Mouse (Mus musculus) forebrain, embryonic 15.5 days (tissue): ENCODE results near the gene Elk4. TPM values are rescaled to one million over a fixed set of nuclear protein-coding genes. Genes with fewer than 3 reads are reported as not detected.

ENCODE experiments used
- ATAC-seq: fragments of 200-750 bp; cut with Nextera tagmentation; replicated peaks from 2 replicates; pipeline ENCODE4 v1.8.0; 2017; ENCODE audit warnings: mild to moderate bottlenecking, moderate TSS enrichment, moderate library complexity
- H3K27ac ChIP-seq: fragments of 300-500 bp; sonication (generic); replicated peaks from 2 replicates; pipeline ENCODE4 v1.5.1; 2015; ENCODE audit warnings: mild to moderate bottlenecking, inconsistent platforms
- H3K27me3 ChIP-seq: fragments of 300-500 bp; sonication (generic); 2 replicates; pipeline ENCODE4 v1.6.1; 2015; ENCODE audit warnings: inconsistent platforms
- H3K36me3 ChIP-seq: fragments of 300-500 bp; sonication (generic); 2 replicates; pipeline ENCODE4 v1.6.1; 2015; ENCODE audit warnings: mild to moderate bottlenecking, inconsistent platforms
- H3K4me1 ChIP-seq: fragments of 300-500 bp; sonication (generic); 2 replicates; pipeline ENCODE4 v1.6.1; 2015; ENCODE audit warnings: inconsistent platforms
- H3K4me2 ChIP-seq: fragments of 300-500 bp; sonication (generic); replicated peaks from 2 replicates; pipeline ENCODE4 v1.6.1; 2015; ENCODE audit warnings: mild to moderate bottlenecking, inconsistent platforms
- H3K4me3 ChIP-seq: fragments of 300-500 bp; sonication (generic); 2 replicates; pipeline ENCODE4 v1.5.1; 2015; ENCODE audit warnings: mild to moderate bottlenecking, inconsistent platforms
- H3K9ac ChIP-seq: fragments of 300-500 bp; sonication (generic); replicated peaks from 2 replicates; pipeline ENCODE4 v1.6.1; 2015; ENCODE audit warnings: mild to moderate bottlenecking, inconsistent platforms
- H3K9me3 ChIP-seq: fragments of 300-500 bp; sonication (generic); 2 replicates; pipeline ENCODE4 v1.6.1; 2016; ENCODE audit warnings: inconsistent platforms
- WGBS: fragments of 180-500 bp; shearing (Covaris S2); methylation state at CpG from one replicate; pipeline ENCODE4 v1.1.7; 2015; ENCODE audit warnings: mixed read lengths; 5-methylcytosine and 5-hydroxymethylcytosine counted together
- polyA plus RNA-seq: library from polyadenylated mRNA; unstranded; fragments of >200 nt; fragmentation: Nextera tagmentation; extraction: Ambion mirVana; gene quantifications from 2 replicates; pipeline ENCODE4 v1.2.1, GENCODE M21; 2015

The Elk4 gene
- polyA plus RNA-seq, 1 experiment from 2014 or later = 14.6 TPM

DNA sequence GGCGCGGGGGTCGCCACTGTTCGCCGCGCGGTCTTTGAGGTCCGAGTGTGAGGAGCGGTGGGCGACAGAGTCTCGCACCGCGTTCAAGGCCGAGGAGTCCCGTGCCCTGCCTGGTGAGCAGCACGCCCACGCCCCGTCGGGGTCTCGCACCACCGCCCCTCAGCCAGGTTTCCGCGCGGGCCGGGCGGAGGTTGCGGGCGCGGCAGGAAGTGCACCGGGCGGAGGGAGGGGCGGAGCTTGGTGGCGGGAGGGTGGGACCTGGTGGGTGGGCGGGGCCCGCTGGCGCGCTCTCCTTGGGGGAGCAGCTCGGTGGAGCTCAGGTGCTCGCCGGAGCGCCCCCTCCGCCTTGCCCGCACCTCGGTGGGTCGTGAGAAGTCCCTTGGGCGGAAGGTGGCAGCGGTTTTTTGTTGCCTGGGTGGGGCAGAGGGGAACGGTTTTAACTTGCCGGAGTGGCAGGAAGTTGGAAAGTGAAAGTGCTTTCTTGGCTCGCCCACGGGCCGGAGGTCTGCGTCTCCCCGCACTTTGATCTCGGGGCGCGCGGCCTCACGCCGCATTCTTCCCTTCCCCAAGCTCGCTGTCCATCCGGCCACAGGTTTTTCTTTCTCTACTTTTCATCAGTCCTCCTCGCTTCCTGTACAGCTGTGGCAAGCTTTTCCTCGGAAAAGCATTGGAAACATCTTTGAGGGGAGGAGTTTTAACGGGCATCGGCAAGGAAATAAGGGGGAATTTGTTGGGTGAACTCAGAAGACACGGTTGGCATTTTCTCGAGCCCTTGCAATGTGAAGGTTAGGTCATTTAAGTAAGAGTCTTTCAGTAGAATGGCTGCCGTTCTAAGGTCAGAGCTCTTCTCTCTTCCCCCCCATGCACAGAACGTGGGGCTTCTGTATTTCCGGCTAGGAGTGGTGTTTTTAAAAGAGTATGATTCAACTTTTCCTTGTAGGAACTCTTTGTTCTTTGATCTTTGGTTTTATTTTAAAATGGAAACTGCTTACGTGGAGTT lies 721 bp downstream of the Elk4 start:
- no peaks in the 10 kb centered on the region for H3K36me3 ChIP-seq
- H3K9ac ChIP-seq = peak overlapping the region; percentile 90
- H3K4me1 ChIP-seq = peaks cover 23% of the 10 kb centered on the region
- peak; percentile 91 for ATAC-seq
- peak overlapping the region; percentile 97 for H3K27ac ChIP-seq
- H3K27me3 ChIP-seq = no peaks in the 10 kb centered on the region
- under 1% methylated on average over 60 of the region's 72 CpGs for WGBS
- H3K9me3 ChIP-seq = no peaks in the 10 kb centered on the region
- peak overlapping the region; percentile 78 for H3K4me3 ChIP-seq
- H3K4me2 ChIP-seq = peak overlapping the region; percentile 63

DNA sequence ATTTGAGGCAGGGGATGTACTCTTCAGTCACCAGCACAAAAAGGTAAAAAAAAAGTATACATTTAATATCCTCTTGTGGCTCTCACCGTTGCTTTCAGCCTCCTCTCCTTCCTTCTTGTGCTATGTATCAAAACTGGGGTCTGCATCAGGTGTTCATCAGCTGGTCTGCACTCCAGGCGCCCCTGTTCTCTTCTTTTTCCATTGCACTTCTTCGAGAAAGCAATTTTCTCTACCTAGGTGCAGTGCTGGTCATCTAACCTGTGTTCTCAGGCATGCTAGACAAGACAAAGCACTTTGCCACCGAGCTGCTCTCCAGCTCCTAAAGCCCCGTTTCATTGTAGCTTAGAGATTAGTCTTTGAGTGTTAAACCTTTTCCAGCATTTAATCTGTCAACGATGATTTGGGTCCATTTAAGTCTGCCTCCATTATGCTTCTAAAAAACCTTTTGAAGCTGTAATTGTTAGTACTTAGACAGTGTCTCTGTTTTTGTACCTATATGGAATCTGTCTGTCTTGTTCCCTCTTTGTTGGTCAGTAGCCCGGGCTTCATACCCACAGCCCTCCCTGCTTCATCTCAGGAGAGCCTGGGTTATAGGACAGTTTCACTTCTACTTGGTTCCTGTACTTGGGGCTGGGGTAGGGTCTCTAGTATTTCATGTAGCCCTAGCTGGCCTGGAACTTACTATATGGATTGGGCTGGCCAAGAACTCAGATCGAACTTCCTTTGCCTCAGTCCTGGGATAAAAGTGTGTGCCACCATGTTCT lies 1.7 kb downstream of the Elk4 start:
- Histone ChIP-seq H3K27ac (no peak overlapping the region), H3K9me3 (no peaks in the 10 kb centered on the region), H3K27me3 (no peaks in the 10 kb centered on the region), H3K4me3 (peak overlapping the region; percentile 78), H3K4me1 (peaks cover 23% of the 10 kb centered on the region), H3K36me3 (no peaks in the 10 kb centered on the region), H3K4me2 (peak overlapping the region; percentile 63), H3K9ac (peak overlapping the region; percentile 90; the same call in 1 of the 2 replicates)
- no peak for ATAC-seq
- WGBS = 29% methylated on average over 8 of the region's 8 CpGs

DNA sequence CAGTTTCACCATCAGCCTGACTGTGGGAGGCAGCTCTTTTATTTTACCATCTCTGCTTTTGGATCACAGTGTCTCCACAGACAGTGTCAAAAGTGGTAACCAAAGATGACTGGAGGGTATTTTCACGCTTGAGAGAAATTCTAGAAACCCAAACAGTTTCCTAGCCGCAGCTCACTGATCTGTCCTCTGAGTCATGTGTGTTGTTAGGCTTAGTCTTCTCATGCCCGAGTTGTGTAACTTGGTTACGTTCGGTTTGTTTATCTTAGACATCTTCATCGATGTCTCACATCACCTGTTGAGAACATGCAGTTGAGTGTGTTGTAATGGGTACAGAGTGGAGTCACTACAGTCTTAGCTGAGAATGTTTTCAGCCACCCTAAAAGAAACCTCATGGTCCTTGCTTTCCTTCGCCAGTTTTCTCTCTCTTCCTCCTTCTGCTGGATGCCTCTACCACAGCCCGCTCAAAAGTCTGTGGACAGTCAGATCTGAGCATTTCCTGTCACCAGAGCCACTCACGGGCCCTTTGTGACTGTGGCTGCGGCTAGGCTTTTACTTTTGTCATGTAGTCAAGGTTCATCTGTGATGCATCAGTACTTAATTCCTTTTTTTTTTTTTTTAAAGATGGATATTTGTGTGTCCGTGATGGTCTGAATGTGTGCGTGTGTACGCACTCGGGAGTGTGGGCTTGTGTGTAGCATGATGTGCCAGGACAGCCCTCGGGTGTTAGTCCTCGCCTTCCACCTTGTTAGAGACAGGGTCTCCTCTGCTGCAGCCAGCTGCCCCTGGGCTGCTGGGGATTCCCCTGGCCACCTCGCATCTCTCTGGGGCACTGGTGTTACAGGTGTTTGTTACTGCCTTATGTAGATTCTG lies 3.5 kb downstream of the Elk4 start:
- H3K27ac ChIP-seq = no peak overlapping the region
- no peak overlapping the region for H3K4me2 ChIP-seq
- ATAC-seq = no peak
- H3K9me3 ChIP-seq = no peaks in the 10 kb centered on the region
- no peak overlapping the region for H3K9ac ChIP-seq
- WGBS = 90% methylated on average over 17 of the region's 17 CpGs
- H3K27me3 ChIP-seq = no peaks in the 10 kb centered on the region
- no peak overlapping the region for H3K4me3 ChIP-seq
- H3K36me3 ChIP-seq = peaks cover 10% of the 10 kb centered on the region; the same call in 1 of the 2 replicates
- peaks cover 23% of the 10 kb centered on the region for H3K4me1 ChIP-seq

DNA sequence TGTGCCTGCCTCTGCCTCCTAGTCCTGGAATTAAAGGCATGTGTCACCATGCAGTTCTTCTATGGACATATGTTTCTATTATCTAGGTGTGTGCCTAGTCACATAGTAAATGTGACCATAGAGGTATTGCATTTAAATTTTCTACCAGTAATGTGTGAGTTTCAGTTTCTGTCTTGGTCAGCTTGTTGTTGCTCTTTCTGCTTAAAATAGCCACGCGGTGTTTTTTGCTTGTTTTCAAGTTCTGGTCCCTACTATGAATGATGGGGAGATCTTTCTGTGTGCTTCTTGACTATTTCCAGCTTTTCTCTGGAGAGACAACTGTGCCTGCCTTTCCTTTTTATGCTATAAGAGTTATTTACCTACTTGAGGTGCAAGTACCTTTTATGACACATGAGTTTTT lies 4.4 kb downstream of the Elk4 start:
- ATAC-seq = no peak
- no peaks in the 10 kb centered on the region for H3K9me3 ChIP-seq
- H3K27me3 ChIP-seq = no peaks in the 10 kb centered on the region
- no peak overlapping the region for H3K4me2 ChIP-seq
- no peak overlapping the region for H3K9ac ChIP-seq
- WGBS = 76% methylated on average over 2 of the region's 2 CpGs
- no peak overlapping the region for H3K27ac ChIP-seq
- H3K36me3 ChIP-seq = peaks cover 13% of the 10 kb centered on the region; the same call in 1 of the 2 replicates
- H3K4me3 ChIP-seq = no peak overlapping the region
- peaks cover 19% of the 10 kb centered on the region for H3K4me1 ChIP-seq

DNA sequence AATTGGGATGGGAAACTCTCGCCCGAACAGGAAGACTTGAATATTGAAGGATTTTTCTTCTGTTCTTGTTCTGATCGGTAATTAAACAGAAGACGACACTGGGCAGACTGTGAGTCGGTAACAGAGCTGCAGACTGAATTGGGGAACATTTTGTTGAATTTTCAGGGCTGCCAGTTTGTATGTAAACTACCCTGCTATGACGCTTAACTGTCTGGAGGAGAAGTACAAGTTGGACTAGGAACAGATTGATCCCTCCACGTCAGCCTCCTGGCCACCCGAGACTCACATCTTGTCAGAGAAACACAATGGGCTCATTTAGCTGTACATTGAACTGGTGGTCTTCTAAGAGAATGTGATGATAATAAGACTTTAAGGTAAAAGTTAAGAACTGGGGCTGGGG lies 5.5 kb downstream of the Elk4 start:
- no peaks in the 10 kb centered on the region for H3K9me3 ChIP-seq
- no peak overlapping the region for H3K27ac ChIP-seq
- peaks cover 17% of the 10 kb centered on the region for H3K4me1 ChIP-seq
- H3K4me2 ChIP-seq = no peak overlapping the region
- 77% methylated on average over 8 of the region's 8 CpGs for WGBS
- peaks cover 19% of the 10 kb centered on the region; the same call in 1 of the 2 replicates for H3K36me3 ChIP-seq
- no peak overlapping the region for H3K9ac ChIP-seq
- H3K27me3 ChIP-seq = no peaks in the 10 kb centered on the region
- no peak for ATAC-seq
- no peak overlapping the region for H3K4me3 ChIP-seq

DNA sequence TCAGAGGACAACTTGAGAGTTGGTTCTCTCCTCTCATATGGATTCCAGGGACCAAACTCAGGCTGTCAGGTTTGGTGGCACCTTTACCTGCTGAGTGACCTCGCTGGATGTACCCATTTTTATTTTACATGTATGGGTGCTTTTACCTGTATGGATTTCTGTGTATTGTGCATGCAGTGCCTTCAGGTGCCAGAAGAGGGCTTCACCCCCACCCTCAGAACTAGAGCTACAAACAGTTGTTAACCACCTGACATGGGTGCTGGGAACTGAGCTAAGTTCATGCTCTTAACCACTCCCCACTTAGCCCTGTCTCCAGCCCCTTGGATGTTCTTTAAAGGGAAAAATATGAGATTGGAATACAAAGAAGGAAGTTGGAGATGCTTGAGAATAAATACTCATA lies 7.4 kb downstream of the Elk4 start:
- Histone ChIP-seq H3K27ac (no peak overlapping the region), H3K4me2 (no peak overlapping the region), H3K4me1 (peaks cover 2% of the 10 kb centered on the region; the same call in 1 of the 2 replicates), H3K9ac (no peak overlapping the region), H3K4me3 (no peak overlapping the region), H3K27me3 (no peaks in the 10 kb centered on the region), H3K36me3 (peaks cover 37% of the 10 kb centered on the region), H3K9me3 (no peaks in the 10 kb centered on the region)
- ATAC-seq = no peak
- 98% methylated on average over 1 of the region's 1 CpGs for WGBS

DNA sequence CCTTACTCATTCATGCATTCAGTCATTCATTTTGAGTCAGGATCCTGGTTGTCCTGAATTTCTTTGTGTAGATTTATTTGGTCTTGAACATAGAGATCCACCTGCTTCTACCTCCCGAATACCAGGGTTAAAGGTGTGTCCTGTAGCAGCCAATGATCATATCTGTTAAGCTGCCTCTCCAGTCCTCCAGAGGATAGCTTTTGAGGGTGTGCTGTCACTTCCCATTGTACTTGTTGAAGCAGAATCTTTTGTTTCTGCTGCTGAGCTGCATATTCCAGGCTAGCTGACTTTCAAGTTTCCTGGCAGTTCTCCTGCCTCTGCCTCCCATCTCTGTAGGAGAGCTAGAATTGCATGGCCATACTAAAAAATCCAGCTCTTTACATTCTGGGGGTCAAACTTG lies 9.3 kb downstream of the Elk4 start:
- Histone ChIP-seq H3K36me3 (peaks cover 51% of the 10 kb centered on the region), H3K4me3 (no peak overlapping the region), H3K9me3 (no peaks in the 10 kb centered on the region), H3K9ac (no peak overlapping the region), H3K27ac (no peak overlapping the region), H3K27me3 (no peaks in the 10 kb centered on the region), H3K4me2 (no peak overlapping the region), H3K4me1 (no peaks in the 10 kb centered on the region)
- no peak for ATAC-seq
- WGBS = 90% methylated on average over 1 of the region's 1 CpGs

DNA sequence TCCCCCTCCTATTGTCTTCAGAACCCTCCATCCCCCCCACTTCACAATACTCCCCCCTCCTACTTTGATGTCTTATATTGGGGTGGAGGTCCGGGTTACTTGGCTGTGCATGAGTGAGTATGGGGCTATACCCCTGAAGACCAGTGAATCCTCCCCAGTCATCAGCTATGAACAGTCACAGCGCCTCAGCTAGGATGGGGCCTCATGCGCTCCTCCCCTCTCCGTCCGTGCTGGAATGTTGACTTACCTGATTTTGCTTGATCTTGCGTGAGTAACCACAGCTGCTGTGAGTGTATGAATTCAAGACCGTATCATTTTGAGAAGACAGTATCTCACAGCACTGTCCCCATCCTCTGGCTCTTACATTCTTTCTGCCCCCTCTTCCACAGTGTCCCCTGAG lies 12.5 kb downstream of the Elk4 start:
- H3K9ac ChIP-seq = no peak overlapping the region
- peaks cover 70% of the 10 kb centered on the region for H3K36me3 ChIP-seq
- no peak for ATAC-seq
- H3K27ac ChIP-seq = no peak overlapping the region
- H3K4me3 ChIP-seq = no peak overlapping the region
- no peaks in the 10 kb centered on the region for H3K27me3 ChIP-seq
- no peaks in the 10 kb centered on the region for H3K9me3 ChIP-seq
- H3K4me2 ChIP-seq = no peak overlapping the region
- H3K4me1 ChIP-seq = no peaks in the 10 kb centered on the region
- 92% methylated on average over 7 of the region's 7 CpGs for WGBS

DNA sequence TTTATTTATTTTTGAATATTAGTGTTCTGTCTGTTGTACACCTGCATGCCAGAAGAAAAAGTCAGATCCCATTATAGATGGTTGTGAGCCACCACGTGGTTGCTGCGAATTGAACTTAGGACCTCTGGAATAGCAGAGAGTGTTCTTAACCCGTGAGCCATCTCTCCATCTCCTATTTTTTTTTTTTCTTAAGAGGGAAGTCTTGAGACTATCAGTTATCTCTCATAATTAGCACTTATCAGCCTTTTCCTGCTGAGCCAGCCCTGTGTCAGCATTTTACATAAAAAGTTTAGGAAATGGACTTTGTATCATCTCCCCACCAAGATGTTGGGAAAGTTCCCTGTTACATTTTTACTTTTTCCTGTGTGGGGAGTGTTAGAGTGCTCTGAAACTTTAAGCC lies 14.7 kb downstream of the Elk4 start:
- 89% methylated on average over 3 of the region's 3 CpGs for WGBS
- Histone ChIP-seq H3K4me3 (no peak overlapping the region), H3K4me1 (no peaks in the 10 kb centered on the region), H3K4me2 (no peak overlapping the region), H3K9ac (no peak overlapping the region), H3K27ac (no peak overlapping the region), H3K9me3 (no peaks in the 10 kb centered on the region), H3K27me3 (no peaks in the 10 kb centered on the region), H3K36me3 (peaks cover 73% of the 10 kb centered on the region)
- ATAC-seq = no peak

DNA sequence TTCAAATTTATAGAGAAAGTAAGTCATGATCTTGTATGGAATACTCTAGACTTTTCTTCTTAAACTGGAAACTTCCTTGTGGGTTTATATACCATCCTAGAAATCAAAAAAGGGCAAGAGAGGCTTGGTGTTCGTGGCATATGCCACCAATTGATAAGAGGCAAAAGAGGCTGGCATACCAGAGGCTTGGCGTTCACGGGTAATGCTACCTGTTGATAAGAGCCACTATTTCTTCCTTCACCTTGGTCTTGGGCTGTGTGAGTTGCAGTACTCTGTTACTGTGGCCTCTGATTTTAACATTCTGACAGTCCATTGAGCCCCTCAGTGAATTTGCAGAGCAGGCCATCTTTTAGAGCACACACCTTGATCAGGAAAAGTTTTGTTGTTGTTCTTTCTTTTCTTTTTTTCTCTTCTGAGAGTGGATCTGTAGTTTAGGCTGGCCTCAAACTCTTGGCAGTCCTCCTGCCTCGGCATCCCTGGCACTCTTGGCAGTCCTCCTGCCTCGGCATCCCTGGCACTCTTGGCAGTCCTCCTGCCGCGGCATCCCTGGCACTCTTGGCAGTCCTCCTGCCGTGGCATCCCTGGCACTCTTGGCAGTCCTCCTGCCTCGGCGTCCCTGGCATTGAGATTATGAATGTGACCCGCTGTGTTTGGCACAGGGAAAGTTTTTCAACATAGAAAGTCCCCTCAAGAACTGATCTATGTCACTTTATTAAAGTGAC lies 19.7 kb downstream of the Elk4 start:
- Histone ChIP-seq H3K4me3 (no peak overlapping the region), H3K27me3 (no peaks in the 10 kb centered on the region), H3K4me2 (no peak overlapping the region), H3K36me3 (peaks cover 45% of the 10 kb centered on the region; the same call in 1 of the 2 replicates), H3K4me1 (no peaks in the 10 kb centered on the region), H3K9me3 (no peaks in the 10 kb centered on the region), H3K9ac (no peak overlapping the region), H3K27ac (no peak overlapping the region)
- WGBS = 74% methylated on average over 11 of the region's 11 CpGs
- ATAC-seq = no peak

DNA sequence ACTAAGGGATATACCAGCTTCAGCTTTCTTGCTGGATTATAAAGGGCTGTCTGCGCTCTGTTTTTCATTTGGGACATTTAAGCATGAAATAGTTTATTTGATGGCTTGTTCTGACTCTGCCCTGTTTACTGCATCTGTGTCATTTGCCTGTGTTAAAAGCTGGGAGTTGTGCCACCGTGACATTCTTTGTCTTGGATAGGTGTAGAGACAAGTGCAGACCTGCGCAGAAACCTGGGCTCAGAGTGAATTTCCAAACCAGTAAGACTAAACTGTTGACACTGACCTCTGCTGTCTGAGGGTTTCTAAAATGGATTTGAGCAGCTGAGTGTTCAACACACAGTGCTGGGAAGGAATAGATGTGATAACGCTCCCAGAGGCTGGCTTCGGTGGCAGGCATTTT lies 20.6 kb downstream of the Elk4 start:
- Histone ChIP-seq H3K4me3 (no peak overlapping the region), H3K4me1 (no peaks in the 10 kb centered on the region), H3K4me2 (no peak overlapping the region), H3K9ac (no peak overlapping the region), H3K27me3 (no peaks in the 10 kb centered on the region), H3K27ac (no peak overlapping the region), H3K36me3 (peaks cover 38% of the 10 kb centered on the region; the same call in 1 of the 2 replicates), H3K9me3 (no peaks in the 10 kb centered on the region)
- WGBS = 93% methylated on average over 5 of the region's 5 CpGs
- ATAC-seq = no peak
